27 mouse cellular contexts compared by ENCODE assay signal in the genomic region with DNA sequence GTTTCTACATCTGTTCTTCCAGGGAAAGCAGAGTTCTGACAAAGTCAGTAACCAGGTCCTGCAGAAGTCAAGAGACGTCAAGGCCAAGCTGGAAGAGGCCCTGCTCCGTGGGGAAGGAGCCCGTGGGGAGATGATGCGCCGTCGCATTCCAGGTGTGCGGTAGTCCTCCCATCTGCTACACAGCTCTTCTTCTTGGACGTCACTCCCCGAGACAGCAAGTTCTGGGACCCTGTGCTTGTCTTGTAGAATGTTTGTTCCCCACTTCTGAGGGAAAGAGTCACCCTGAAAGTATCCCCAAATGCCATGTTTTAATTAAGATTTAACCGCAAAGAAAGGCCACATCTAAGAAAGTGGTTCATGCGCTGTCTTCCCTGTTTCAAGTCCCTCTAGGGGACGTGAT.
"Had no signal": no experiment of that assay in that cellular context is flagged by ENCODE, and none has a peak within 500 bp of the region (broad histone marks: within the 10 kb centered on the region; RNA-seq: fewer than 3 reads in every experiment).

No protein-coding gene starts in this region.

- DNase-seq: cerebellum, adult 2 months; cerebellum, adult 8-10 months; cerebellum, adult 9-10 months; cerebellum, adult 9-11 months; cerebellum, postnatal 10 days; cerebellum, postnatal 14 days; cerebellum, postnatal 25 days; cerebellum, postnatal 36 days; embryo, embryonic 11 days; forebrain, postnatal 0 days; gastrocnemius, adult 2 months; gastrocnemius, postnatal 10 days; gastrocnemius, postnatal 14 days; gastrocnemius, postnatal 25 days; gastrocnemius, postnatal 36 days; heart, adult 18-20 months had no signal

- H3K4me2 ChIP-seq: embryonic facial prominence, embryonic 12.5 days; embryonic facial prominence, embryonic 13.5 days; embryonic facial prominence, embryonic 15.5 days; forebrain, embryonic 12.5 days; forebrain, embryonic 13.5 days; forebrain, embryonic 15.5 days had no signal

- H3K36me3 ChIP-seq: embryonic facial prominence, embryonic 10.5 days; embryonic facial prominence, embryonic 12.5 days; embryonic facial prominence, embryonic 13.5 days; embryonic facial prominence, embryonic 15.5 days; forebrain, embryonic 10.5 days; forebrain, embryonic 12.5 days; forebrain, embryonic 15.5 days had no signal

- H3K27ac ChIP-seq: embryonic facial prominence, embryonic 10.5 days; embryonic facial prominence, embryonic 12.5 days; embryonic facial prominence, embryonic 13.5 days; embryonic facial prominence, embryonic 15.5 days; forebrain, embryonic 10.5 days; forebrain, embryonic 12.5 days; forebrain, embryonic 13.5 days; forebrain, embryonic 15.5 days; gastrocnemius, adult 2 months had no signal

- H3K4me1 ChIP-seq: embryonic facial prominence, embryonic 12.5 days; embryonic facial prominence, embryonic 15.5 days; forebrain, embryonic 13.5 days; forebrain, embryonic 15.5 days had no signal

- H3K9me3 ChIP-seq: embryonic facial prominence, embryonic 10.5 days; embryonic facial prominence, embryonic 12.5 days; embryonic facial prominence, embryonic 13.5 days; embryonic facial prominence, embryonic 15.5 days; forebrain, embryonic 10.5 days; forebrain, embryonic 12.5 days; forebrain, embryonic 13.5 days; forebrain, embryonic 15.5 days had no signal

- H3K9ac ChIP-seq: embryonic facial prominence, embryonic 12.5 days; embryonic facial prominence, embryonic 13.5 days; embryonic facial prominence, embryonic 15.5 days; forebrain, embryonic 12.5 days; forebrain, embryonic 13.5 days; forebrain, embryonic 15.5 days; forebrain, postnatal 0 days had no signal

- H3K27me3 ChIP-seq: embryonic facial prominence, embryonic 13.5 days; embryonic facial prominence, embryonic 15.5 days; forebrain, embryonic 15.5 days had no signal

- H3K4me3 ChIP-seq: embryonic facial prominence, embryonic 10.5 days; embryonic facial prominence, embryonic 12.5 days; embryonic facial prominence, embryonic 13.5 days; embryonic facial prominence, embryonic 15.5 days; erythroblast, embryonic 14.5 days; forebrain, embryonic 10.5 days; forebrain, embryonic 12.5 days; forebrain, embryonic 13.5 days; forebrain, embryonic 15.5 days; gastrocnemius, adult 2 months had no signal

- ATAC-seq: forebrain, embryonic 13.5 days; forebrain, embryonic 14.5 days; forebrain, embryonic 15.5 days; forebrain, embryonic 16.5 days; forebrain, postnatal 0 days had no signal
